Mouse (Mus musculus) hindbrain, embryonic 12.5 days (tissue): Measurements from ENCODE around the gene Jam3. TPM values are rescaled to one million over a fixed set of nuclear protein-coding genes. Genes with fewer than 3 reads are reported as not detected.
"Not testable (repeated sequence)": the region's sequence is repeated elsewhere in the genome, so short reads cannot be mapped to it uniquely, and the experiment has no call there.

Experiments
- ATAC-seq: fragments of 200-750 bp; cut with Nextera tagmentation; 2 replicates; pipeline ENCODE4 v1.8.0; 2017; ENCODE audit warnings: moderate TSS enrichment; ENCODE audit not compliant: low FRiP score
- H3K27ac ChIP-seq: fragments of 300-500 bp; sonication (generic); 2 replicates; pipeline ENCODE4 v1.5.1; 2016; ENCODE audit warnings: mild to moderate bottlenecking
- H3K27me3 ChIP-seq: fragments of 300-500 bp; sonication (generic); 2 replicates; pipeline ENCODE4 v1.6.1; 2016; ENCODE audit warnings: mild to moderate bottlenecking
- H3K36me3 ChIP-seq: fragments of 300-500 bp; sonication (generic); 2 replicates; pipeline ENCODE4 v1.6.1; 2016; ENCODE audit warnings: mild to moderate bottlenecking
- H3K4me1 ChIP-seq: fragments of 300-500 bp; sonication (generic); 2 replicates; pipeline ENCODE4 v1.6.1; 2016
- H3K4me2 ChIP-seq: fragments of 300-500 bp; sonication (generic); replicated peaks from 2 replicates; pipeline ENCODE4 v1.6.1; 2016; ENCODE audit warnings: mild to moderate bottlenecking
- H3K4me3 ChIP-seq: fragments of 300-500 bp; sonication (generic); 2 replicates; pipeline ENCODE4 v1.5.1; 2016; ENCODE audit warnings: mild to moderate bottlenecking
- H3K9ac ChIP-seq: fragments of 300-500 bp; sonication (generic); 2 replicates; pipeline ENCODE4 v1.6.1; 2016; ENCODE audit warnings: mild to moderate bottlenecking, moderate library complexity
- H3K9me3 ChIP-seq: fragments of 300-500 bp; sonication (generic); replicated peaks from 2 replicates; pipeline ENCODE4 v1.6.1; 2016; ENCODE audit warnings: mild to moderate bottlenecking
- WGBS: fragments of 180-500 bp; shearing (Covaris S2); methylation state at CpG from one replicate; pipeline ENCODE4 v1.1.7; 2016; 5-methylcytosine and 5-hydroxymethylcytosine counted together
- polyA plus RNA-seq: library from polyadenylated mRNA; unstranded; fragments of >200 nt; fragmentation: Nextera tagmentation; extraction: Ambion mirVana; gene quantifications from 2 replicates; pipeline ENCODE4 v1.2.1, GENCODE M21; 2016

Jam3 gene
- polyA plus RNA-seq, 1 experiment from 2014 or later, result 131 TPM

DNA sequence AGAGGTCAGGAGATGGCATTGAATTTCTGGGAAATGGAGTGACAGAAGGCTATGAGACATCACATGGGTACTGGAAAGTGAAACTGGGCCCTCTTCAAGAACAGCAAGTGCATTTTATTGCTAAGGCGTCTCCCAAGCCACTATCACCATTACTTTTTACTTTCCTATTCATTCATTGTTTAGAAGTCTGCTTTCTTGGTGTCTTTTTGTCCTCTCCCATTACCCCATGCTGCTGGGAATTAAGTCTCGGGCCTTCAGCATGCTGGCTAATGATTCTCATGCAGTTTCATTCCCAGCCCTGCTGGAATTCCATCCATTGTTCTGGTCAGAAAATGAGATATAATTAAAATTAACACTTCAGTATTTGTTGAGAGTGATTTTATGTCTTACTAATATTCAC, 9.7 kb upstream of the Jam3 start:
- Histone ChIP-seq H3K27me3 (no peaks in the 10 kb centered on the region), H3K4me3 (no peak overlapping the region), H3K9me3 (no peaks in the 10 kb centered on the region), H3K36me3 (no peaks in the 10 kb centered on the region), H3K27ac (no peak overlapping the region), H3K9ac (no peak overlapping the region), H3K4me2 (no peak overlapping the region), H3K4me1 (no peaks in the 10 kb centered on the region)
- WGBS, result 23% methylated on average over 2 of the region's 2 CpGs
- ATAC-seq, result no peak

DNA sequence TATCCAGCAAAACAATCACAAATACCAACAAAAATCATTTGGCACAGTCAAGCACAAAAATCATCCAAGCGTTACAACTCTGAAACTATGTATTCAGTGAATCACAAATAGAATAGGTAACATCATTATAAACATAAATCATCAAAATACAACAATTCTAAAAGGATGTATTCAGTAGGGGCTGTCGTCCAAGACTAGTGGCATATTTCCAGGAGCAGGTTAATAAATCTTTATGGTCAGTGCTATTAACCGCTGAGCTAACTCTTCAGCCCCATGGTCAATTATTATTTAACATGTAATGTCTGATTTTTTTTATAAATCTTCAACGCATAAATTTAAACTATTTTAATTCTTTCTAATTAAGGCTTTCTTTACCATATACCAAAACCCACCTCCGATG, 8.4 kb upstream of the Jam3 start:
- not testable (repeated sequence) for H3K4me1 ChIP-seq, ATAC-seq, H3K27me3 ChIP-seq, H3K4me2 ChIP-seq, H3K36me3 ChIP-seq, H3K4me3 ChIP-seq, H3K27ac ChIP-seq, H3K9ac ChIP-seq, H3K9me3 ChIP-seq
- 82% methylated on average over 5 of the region's 5 CpGs for WGBS

DNA sequence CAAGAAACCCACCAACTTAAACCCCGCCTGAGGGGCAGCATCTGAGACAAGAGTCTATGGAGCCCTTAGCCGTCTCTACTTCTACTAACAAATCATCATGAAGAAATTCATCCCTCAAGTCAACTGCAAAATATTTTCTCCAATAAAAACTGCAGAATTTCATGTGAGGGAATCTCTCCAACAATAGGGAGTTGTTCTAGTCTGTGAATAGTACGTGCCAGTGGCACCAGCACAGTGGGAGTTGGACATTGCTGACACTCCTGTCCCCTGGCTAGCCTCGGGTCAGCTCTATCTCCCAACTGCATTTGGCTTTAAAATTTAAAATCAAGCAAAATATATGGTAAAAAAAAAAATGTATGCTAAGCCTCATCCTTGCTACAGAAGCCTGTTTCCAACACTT, 1.4 kb downstream of the Jam3 start:
- no peaks in the 10 kb centered on the region for H3K36me3 ChIP-seq
- no peak for ATAC-seq
- peak overlapping the region; percentile 84; the same call in 1 of the 2 replicates for H3K9ac ChIP-seq
- peak overlapping the region; percentile 40; the same call in 1 of the 2 replicates for H3K27ac ChIP-seq
- no peaks in the 10 kb centered on the region for H3K9me3 ChIP-seq
- peaks cover 47% of the 10 kb centered on the region for H3K4me1 ChIP-seq
- peak overlapping the region; percentile 70 for H3K4me2 ChIP-seq
- H3K4me3 ChIP-seq, result peak overlapping the region; percentile 87
- H3K27me3 ChIP-seq, result no peaks in the 10 kb centered on the region
- WGBS, result 52% methylated on average over 4 of the region's 4 CpGs

DNA sequence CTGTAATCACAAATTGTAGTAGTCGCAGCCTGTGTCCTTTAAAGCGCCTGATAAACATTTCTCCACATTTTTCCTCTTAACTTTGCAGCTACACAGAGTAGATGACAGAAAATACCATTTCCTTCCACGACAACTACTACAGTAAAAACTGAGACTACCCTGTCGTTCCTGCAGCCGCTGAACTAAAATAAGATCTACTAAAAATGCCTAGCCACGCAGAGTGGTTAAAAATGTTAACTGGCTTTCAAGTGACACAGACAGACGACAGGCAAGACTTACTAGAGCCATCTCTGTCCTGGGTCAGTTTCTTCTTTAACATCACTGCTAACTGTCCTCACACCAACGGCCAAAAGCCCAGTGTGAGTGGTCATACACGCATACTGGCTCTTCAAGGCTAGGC, 5.4 kb downstream of the Jam3 start:
- peak overlapping the region; percentile 40 for H3K4me2 ChIP-seq
- no peaks in the 10 kb centered on the region for H3K27me3 ChIP-seq
- no peaks in the 10 kb centered on the region for H3K9me3 ChIP-seq
- 49% methylated on average over 9 of the region's 9 CpGs for WGBS
- no peak overlapping the region for H3K4me3 ChIP-seq
- peaks cover 59% of the 10 kb centered on the region for H3K4me1 ChIP-seq
- peaks cover 3% of the 10 kb centered on the region; the same call in 1 of the 2 replicates for H3K36me3 ChIP-seq
- H3K27ac ChIP-seq, result peak overlapping the region; percentile 67
- H3K9ac ChIP-seq, result no peak overlapping the region
- ATAC-seq, result no peak

DNA sequence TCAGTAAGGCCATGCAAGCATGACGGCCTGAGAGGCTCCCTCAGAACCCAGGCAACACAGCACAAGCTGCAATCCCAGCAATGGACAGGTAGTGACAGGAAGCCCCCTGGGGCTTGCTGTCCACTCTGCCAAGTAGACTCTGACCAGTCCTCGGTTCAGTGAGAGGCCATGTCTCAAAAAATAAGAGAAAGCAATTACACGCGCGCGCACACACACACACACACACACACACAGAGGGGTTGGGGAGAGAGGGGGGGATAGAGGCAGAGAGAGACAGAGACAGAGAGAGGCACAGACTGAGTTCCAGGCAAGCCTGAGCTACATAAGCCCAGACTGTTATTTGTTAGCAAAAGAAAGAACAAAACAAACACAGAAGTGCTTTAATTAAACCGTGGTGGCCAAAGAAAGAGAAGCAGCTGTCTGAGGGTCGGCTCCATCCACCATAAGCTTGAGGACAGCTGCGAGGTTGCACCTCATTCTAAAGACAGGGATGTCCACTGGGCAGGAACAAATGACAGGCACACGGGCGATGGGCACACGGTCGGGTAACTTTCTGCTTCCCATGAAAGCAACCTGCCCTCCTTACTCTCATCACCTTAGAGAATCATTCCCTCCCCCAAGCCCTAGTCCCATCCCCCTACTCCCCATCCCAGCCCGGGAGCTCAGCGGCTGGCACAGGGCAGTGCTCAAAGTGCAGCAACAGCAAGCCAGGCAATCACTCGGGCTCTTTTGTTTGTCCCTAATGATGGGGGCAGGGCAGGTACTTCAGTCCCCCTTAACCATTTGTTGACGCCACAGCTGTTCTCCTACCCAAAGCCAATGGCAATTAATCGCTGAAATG, 6.4 kb downstream of the Jam3 start:
- 24% methylated on average over 18 of the region's 18 CpGs for WGBS
- H3K4me1 ChIP-seq, result peaks cover 54% of the 10 kb centered on the region

DNA sequence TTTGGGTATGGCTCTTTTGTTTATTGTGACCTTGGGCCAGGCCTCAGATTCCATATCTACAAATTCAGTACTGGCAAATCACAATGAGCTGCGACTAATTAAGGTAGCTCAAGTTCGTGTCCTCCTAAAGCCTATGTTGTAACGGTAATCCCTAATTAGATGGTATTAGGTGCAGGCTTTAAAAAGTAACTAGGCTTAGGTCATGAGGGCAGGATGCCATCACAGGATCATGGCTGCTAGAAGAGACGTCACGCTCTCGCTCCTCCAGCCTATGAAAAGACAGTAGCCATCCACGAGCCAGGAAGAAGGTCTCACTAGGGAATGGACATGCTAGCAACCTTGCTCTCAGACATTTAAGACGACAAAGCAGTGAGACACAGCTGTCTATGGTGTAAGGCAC, 7.3 kb downstream of the Jam3 start:
- no peak overlapping the region for H3K4me3 ChIP-seq
- no peak for ATAC-seq
- H3K9me3 ChIP-seq, result no peaks in the 10 kb centered on the region
- no peaks in the 10 kb centered on the region for H3K27me3 ChIP-seq
- H3K9ac ChIP-seq, result no peak overlapping the region
- peaks cover 49% of the 10 kb centered on the region for H3K4me1 ChIP-seq
- H3K4me2 ChIP-seq, result no peak overlapping the region
- H3K27ac ChIP-seq, result peak overlapping the region; percentile 80; the same call in 1 of the 2 replicates
- H3K36me3 ChIP-seq, result peaks cover 3% of the 10 kb centered on the region; the same call in 1 of the 2 replicates
- WGBS, result 83% methylated on average over 8 of the region's 8 CpGs

More for the DNA sequence above, 6.4 kb downstream of the Jam3 start:
- H3K27me3 ChIP-seq, result no peaks in the 10 kb centered on the region
- H3K9me3 ChIP-seq, result no peaks in the 10 kb centered on the region
- peak overlapping the region; percentile 6; the same call in 1 of the 2 replicates for H3K4me3 ChIP-seq
- peak overlapping the region; percentile 80 for H3K27ac ChIP-seq
- H3K36me3 ChIP-seq, result peaks cover 3% of the 10 kb centered on the region; the same call in 1 of the 2 replicates
- peak overlapping the region; percentile 40 for H3K4me2 ChIP-seq
- H3K9ac ChIP-seq, result no peak overlapping the region
- peak; percentile 91 for ATAC-seq

DNA sequence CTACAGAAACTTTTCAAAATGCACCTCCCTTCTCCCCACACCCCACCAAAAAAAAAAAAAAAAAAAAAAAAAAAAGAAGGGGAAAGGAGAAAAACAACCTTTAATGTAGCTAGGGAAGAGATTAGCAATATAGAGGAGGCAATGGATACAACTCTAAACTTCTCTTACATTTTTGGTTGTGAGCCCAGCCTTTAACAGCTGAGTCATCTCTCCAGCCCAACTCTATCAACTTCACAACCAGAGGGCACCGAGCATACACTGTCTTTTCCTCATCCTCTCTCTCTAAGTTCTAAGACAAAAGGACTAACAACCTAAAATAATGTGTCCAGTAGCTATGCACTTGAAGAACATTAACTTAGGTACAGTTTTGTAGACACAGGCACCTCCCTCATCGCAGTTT, 8.4 kb downstream of the Jam3 start:
- Histone ChIP-seq H3K4me3 (no peak overlapping the region), H3K9ac (no peak overlapping the region), H3K36me3 (peaks cover 11% of the 10 kb centered on the region), H3K27ac (no peak overlapping the region), H3K4me1 (peaks cover 39% of the 10 kb centered on the region), H3K27me3 (no peaks in the 10 kb centered on the region), H3K9me3 (no peaks in the 10 kb centered on the region), H3K4me2 (no peak overlapping the region)
- ATAC-seq, result no peak
- 88% methylated on average over 2 of the region's 2 CpGs for WGBS

DNA sequence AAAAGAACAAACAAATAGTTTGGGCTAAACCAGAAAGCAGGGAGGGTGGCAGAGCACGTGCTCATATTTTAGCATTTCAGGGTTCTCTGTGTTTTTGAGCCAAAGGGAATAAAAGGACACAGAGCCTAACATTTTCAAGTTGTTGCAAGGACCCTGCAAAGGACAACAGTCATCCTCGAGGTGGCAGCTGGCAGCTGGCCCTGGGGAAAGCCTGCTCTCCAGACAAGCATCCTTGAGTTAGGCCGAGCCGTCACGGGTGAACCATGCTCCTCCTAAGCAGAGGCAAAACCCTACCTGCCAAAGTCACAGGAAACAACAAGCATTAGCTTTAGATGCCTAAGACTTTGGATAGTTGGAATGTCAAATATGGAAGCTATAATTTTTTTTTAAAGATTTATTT, 10.2 kb downstream of the Jam3 start:
- no peak overlapping the region for H3K4me2 ChIP-seq
- no peaks in the 10 kb centered on the region for H3K9me3 ChIP-seq
- no peak for ATAC-seq

DNA sequence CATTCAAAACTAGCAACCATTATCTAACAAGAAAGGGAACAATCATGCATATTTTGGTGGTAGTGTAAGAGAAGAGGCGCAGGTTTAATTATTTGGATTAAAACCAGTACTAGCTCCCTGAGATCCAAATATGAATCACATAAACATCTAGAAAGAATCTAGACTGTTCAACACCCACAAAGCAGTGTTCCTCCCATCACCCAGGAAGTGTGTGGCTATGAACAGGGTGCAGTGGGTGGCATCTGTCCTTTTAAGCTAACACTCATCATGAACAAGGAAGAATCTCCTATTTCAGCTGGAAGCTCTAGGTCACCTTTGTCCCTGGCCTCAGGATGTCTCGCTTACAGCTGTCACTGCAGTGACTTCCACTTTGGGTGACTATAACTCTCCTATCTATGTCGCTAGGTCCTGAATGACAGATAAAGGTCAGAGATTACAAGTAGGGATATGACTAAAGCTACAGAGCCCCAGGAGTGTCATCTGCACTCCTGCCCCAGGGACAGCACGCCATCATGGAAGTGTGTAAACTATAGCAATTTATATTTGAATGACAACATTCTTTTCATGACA, 10.9 kb downstream of the Jam3 start:
- Histone ChIP-seq H3K4me2 (no peak overlapping the region), H3K27me3 (no peaks in the 10 kb centered on the region), H3K9me3 (no peaks in the 10 kb centered on the region), H3K36me3 (peaks cover 29% of the 10 kb centered on the region), H3K27ac (no peak overlapping the region), H3K9ac (no peak overlapping the region), H3K4me1 (peaks cover 17% of the 10 kb centered on the region), H3K4me3 (no peak overlapping the region)
- no peak for ATAC-seq
- WGBS, result 86% methylated on average over 4 of the region's 4 CpGs

More for the DNA sequence above, 10.2 kb downstream of the Jam3 start:
- Histone ChIP-seq H3K4me1 (peaks cover 22% of the 10 kb centered on the region), H3K4me3 (no peak overlapping the region), H3K27ac (no peak overlapping the region), H3K36me3 (peaks cover 28% of the 10 kb centered on the region), H3K9ac (no peak overlapping the region), H3K27me3 (no peaks in the 10 kb centered on the region)
- 85% methylated on average over 5 of the region's 5 CpGs for WGBS

DNA sequence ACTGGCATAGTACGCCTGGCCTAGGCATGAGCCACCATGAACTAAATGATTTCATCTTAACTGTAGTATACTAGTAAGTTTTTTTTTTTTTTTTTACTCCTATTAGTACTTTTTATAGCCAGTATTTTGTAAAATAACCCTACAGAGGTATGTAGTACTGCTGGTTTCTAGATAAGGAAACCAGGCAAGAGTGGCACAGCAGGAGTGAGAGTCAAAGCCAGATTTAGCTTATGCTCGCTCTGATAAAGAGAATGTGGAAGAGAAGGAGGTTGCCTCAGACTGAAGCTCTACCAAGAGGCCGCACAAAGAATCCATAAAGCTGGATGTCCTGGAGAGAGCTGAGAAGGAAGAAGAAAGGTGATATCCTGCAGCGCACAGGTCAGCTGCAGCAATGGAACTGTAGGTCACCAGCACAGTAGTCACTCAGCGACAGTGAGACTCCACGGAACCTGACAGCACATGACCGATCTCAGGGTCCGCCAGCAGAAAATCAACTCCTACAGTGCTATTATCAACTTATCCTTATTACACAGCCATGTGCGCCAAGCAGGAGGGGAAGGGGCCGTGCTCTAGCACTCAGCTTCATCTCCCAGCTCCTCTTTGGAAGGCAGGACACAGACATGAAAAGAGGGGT, 14.7 kb downstream of the Jam3 start:
- no peak for ATAC-seq
- Histone ChIP-seq H3K4me3 (no peak overlapping the region), H3K4me2 (no peak overlapping the region), H3K27ac (no peak overlapping the region), H3K4me1 (no peaks in the 10 kb centered on the region; the same call in 1 of the 2 replicates), H3K9me3 (no peaks in the 10 kb centered on the region), H3K27me3 (no peaks in the 10 kb centered on the region), H3K9ac (no peak overlapping the region), H3K36me3 (peaks cover 28% of the 10 kb centered on the region)
- 91% methylated on average over 10 of the region's 10 CpGs for WGBS

DNA sequence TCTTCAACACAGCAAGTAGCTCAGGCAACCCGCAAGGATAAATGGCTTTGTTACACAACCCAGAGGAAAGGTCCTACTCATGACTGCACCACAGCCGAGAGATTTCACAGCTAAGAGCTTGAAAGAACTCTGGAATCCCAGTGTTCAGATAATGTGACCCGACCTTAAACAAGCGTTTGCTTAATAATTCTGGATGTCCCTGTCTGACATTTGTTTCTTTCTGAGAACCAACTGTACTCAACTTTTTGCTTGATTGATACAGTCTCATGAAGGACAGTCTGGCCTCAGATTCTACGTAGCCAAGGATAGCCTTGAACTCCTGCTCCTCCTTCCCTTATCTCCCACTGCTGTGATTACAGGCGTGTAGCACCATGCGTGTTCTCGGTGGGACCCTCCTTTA, 18.6 kb downstream of the Jam3 start:
- Histone ChIP-seq H3K4me2 (no peak overlapping the region), H3K36me3 (peaks cover 20% of the 10 kb centered on the region), H3K9me3 (no peaks in the 10 kb centered on the region), H3K27ac (no peak overlapping the region), H3K4me1 (no peaks in the 10 kb centered on the region; the same call in 1 of the 2 replicates), H3K27me3 (no peaks in the 10 kb centered on the region), H3K9ac (no peak overlapping the region), H3K4me3 (no peak overlapping the region)
- 90% methylated on average over 8 of the region's 8 CpGs for WGBS
- ATAC-seq, result no peak

DNA sequence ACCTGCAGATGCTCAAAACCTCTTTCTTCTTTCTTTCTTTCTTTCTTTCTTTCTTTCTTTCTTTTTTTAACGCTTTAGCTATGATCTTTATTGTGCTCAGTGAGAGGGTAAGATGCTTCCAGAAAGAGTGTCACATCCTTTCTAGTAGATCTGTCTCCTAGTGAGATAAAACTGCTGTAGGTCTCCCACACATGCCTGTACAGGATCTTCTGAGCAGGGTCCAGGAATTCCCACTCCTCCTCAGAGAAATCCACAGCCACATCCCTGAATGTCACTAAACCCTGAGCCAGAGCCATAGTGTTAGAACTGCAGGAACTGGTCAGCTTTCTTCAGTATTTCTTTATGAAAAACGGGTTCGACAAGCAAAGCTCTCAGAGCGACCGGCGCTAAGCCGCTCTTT, 19.8 kb downstream of the Jam3 start:
- peaks cover 7% of the 10 kb centered on the region for H3K36me3 ChIP-seq
- 92% methylated on average over 7 of the region's 7 CpGs for WGBS
- no peaks in the 10 kb centered on the region for H3K9me3 ChIP-seq
- no peaks in the 10 kb centered on the region for H3K27me3 ChIP-seq
- no peaks in the 10 kb centered on the region for H3K4me1 ChIP-seq
- no peak overlapping the region for H3K27ac ChIP-seq
- ATAC-seq, result no peak
- H3K4me3 ChIP-seq, result no peak overlapping the region
- no peak overlapping the region for H3K4me2 ChIP-seq
- H3K9ac ChIP-seq, result no peak overlapping the region
